Mouse (Mus musculus) kidney, adult 2 months (tissue): Measurements from ENCODE around the gene Atg7. TPM values are rescaled to one million over a fixed set of nuclear protein-coding genes. Genes with fewer than 3 reads are reported as not detected.
A peak's percentile ranks its signal among the peaks of the same experiment; 100 is the strongest.

Experiments used
- DNase-seq: peaks from one replicate; pipeline ENCODE4 v3.0.0; 2021
- H3K27ac ChIP-seq: fragments of 200-500 bp; 2 replicates; pipeline ENCODE4 v1.5.1; 2012; ENCODE audit warnings: low read depth, low read length, control low read depth, inconsistent platforms; ENCODE audit not compliant: insufficient read depth
- H3K27me3 ChIP-seq: fragments of 200-500 bp; replicated peaks from 2 replicates; pipeline ENCODE4 v1.6.1; 2012; ENCODE audit warnings: mild to moderate bottlenecking, moderate library complexity, low read length, inconsistent platforms; ENCODE audit not compliant: control insufficient read depth, insufficient read depth
- H3K36me3 ChIP-seq: fragments of 200-500 bp; 2 replicates; pipeline ENCODE4 v1.6.1; 2012; ENCODE audit warnings: mild to moderate bottlenecking, moderate library complexity, low read length, inconsistent platforms; ENCODE audit not compliant: control insufficient read depth, insufficient read depth
- H3K4me1 ChIP-seq: fragments of 200-500 bp; 2 replicates; pipeline ENCODE4 v1.6.1; 2011; ENCODE audit warnings: low read length; ENCODE audit not compliant: control insufficient read depth, insufficient read depth
- H3K4me3 ChIP-seq: fragments of 200-500 bp; 2 replicates; pipeline ENCODE4 v1.5.1; 2011; ENCODE audit warnings: mild to moderate bottlenecking, low read depth, low read length, control low read depth; ENCODE audit not compliant: insufficient read depth
- CTCF ChIP-seq: fragments of 200-500 bp; conservative IDR thresholded peaks from 2 replicates; pipeline ENCODE4 v1.5.1; 2011; ENCODE audit warnings: low read depth, mild to moderate bottlenecking, control low read depth, low read length, moderate library complexity, mixed read lengths; ENCODE audit not compliant: insufficient read depth, insufficient read length
- POLR2A ChIP-seq: fragments of 200-500 bp; IDR thresholded peaks from one replicate; pipeline ENCODE4 v1.6.1; 2011; ENCODE audit warnings: low read depth, low read length, control low read depth
- WGBS: fragments of 180-500 bp; shearing (Covaris S2); methylation state at CpG from one replicate; pipeline ENCODE4 v1.1.7; 2018; 5-methylcytosine and 5-hydroxymethylcytosine counted together
- polyA plus RNA-seq: library from polyadenylated mRNA; depleted of rRNA; stranded (reverse); fragments of >200 nt; gene quantifications from 2 replicates; pipeline ENCODE4 v1.2.3, GENCODE M21; 2012

The Atg7 gene
- polyA plus RNA-seq, 1 experiment: 20.6 TPM

DNA sequence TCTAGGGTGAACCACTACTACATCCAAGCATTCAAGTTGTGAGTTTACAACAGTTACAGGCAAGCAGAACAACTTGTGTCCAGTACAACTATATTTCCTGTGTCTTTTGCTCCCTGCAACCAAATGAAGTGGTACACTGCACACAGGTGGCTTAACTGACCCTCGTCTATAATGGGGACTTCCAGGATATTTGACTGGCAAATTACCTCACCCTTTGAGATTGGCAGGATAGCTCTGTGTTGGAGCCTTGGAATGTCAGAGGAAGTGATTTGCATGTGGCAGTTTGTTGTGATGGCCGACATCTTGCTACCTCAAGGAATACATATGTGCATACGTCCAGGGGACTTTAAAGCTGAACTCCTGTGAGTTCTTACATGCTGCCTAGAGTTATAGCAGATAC, 164.6 kb downstream of the Atg7 start:
- H3K27ac ChIP-seq: no peak overlapping the region
- H3K36me3 ChIP-seq: no peaks in the 10 kb centered on the region
- no peak overlapping the region for H3K4me3 ChIP-seq
- H3K27me3 ChIP-seq: no peaks in the 10 kb centered on the region
- WGBS: 79% methylated on average over 3 of the region's 3 CpGs
- no peaks in the 10 kb centered on the region for H3K4me1 ChIP-seq
- DNase-seq: no peak
- TF ChIP-seq POLR2A: no peak
- no peak for TF ChIP-seq CTCF

DNA sequence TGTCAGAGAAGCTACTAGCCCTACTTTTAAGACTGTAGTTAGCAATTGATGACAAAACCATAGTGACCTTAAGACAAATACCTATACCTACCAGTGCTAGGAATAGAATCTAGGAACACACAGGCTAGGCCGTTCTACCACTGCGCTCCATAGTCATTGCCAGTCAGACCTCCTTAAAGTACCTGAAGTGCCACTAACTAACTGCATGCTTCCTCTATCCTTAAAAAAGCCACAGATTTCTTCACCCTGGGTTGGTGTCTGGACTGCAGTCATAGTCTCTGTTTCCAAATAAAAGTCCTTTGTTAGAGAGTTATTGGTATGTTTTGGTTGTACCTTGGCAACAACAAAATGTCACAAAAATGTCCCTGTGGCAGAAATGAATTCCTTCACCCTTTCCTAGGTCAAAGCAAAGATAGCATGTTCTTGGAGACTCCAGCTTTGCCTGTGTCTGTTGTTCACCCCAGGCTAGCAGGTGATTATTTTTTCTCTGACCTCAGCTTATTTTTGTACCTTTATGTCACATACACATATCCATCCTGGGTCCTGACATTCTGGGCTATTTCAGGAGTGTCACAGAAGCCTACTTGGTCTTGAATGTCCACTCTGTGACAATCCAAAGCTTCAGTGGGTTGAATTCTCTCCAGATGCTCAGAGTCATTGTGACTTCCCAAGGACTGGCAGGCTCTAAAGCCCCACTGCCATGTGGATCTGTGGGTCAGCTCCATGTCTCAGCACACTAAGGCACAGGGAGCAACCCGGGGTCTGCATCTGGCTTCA, 165.9 kb downstream of the Atg7 start:
- no peak for DNase-seq
- 92% methylated on average over 3 of the region's 3 CpGs for WGBS
- no peaks in the 10 kb centered on the region for H3K36me3 ChIP-seq
- no peaks in the 10 kb centered on the region for H3K27me3 ChIP-seq
- no peaks in the 10 kb centered on the region for H3K4me1 ChIP-seq
- no peak overlapping the region for H3K27ac ChIP-seq
- H3K4me3 ChIP-seq: no peak overlapping the region
- TF ChIP-seq CTCF: no peak
- no peak for TF ChIP-seq POLR2A

DNA sequence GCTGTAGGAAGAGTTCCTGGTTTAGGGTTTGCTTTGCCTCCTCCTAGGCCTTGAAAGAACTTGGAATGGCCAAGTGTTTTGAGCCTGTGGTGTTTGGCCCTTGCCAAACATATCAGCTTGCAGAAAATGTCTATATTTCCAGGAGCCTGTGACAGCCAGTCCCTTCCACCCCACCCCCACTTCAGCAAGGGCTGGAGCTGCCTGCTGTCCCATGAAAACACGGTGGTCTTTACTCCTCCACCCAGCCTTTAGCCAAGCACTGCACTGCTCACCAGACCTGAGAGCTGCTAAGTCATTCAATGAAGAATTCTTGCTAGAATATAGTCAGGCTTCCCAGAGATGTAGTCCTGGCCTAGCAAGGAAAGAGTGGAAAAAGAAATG, 166.5 kb downstream of the Atg7 start:
- H3K27me3 ChIP-seq: no peaks in the 10 kb centered on the region
- no peak overlapping the region for H3K27ac ChIP-seq
- H3K36me3 ChIP-seq: no peaks in the 10 kb centered on the region
- WGBS: 75% methylated on average over 1 of the region's 1 CpGs
- no peaks in the 10 kb centered on the region for H3K4me1 ChIP-seq
- DNase-seq: no peak
- no peak for TF ChIP-seq CTCF
- no peak for TF ChIP-seq POLR2A
- H3K4me3 ChIP-seq: no peak overlapping the region

DNA sequence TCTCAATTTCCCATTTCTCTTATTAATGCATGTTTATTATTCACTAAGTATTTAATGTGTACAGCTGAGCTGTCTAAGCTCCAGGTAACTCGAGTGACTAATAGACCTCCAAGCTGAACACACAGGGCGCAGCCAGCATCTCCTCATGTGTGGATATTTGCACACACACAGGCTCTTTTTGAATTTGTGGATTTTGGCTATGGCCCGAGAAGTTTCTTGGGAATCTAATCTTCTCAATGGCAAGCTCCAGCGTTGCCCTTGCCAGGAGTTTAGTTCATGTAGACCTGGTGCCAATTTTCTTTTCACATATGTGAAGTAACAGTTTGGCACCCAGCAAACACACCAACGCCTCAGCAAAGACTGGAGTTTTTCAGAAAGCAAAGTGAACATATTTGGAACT, 169.4 kb downstream of the Atg7 start:
- no peak for TF ChIP-seq CTCF
- TF ChIP-seq POLR2A: no peak
- H3K27me3 ChIP-seq: no peaks in the 10 kb centered on the region
- peak; percentile 21 for DNase-seq
- 73% methylated on average over 5 of the region's 5 CpGs for WGBS
- H3K4me1 ChIP-seq: no peaks in the 10 kb centered on the region
- H3K27ac ChIP-seq: no peak overlapping the region
- no peak overlapping the region for H3K4me3 ChIP-seq
- H3K36me3 ChIP-seq: no peaks in the 10 kb centered on the region

- Histone ChIP-seq H3K4me3 (no peak overlapping the region), H3K27me3 (no peaks in the 10 kb centered on the region), H3K27ac (no peak overlapping the region), H3K36me3 (no peaks in the 10 kb centered on the region), H3K4me1 (no peaks in the 10 kb centered on the region)
- no peak for TF ChIP-seq CTCF
- TF ChIP-seq POLR2A: no peak
- 88% methylated on average over 4 of the region's 4 CpGs for WGBS
- no peak for DNase-seq
Measured at GRCm38 (mm10) chr6:114812779-114813178, 169.9 kb downstream of the Atg7 start.

DNA sequence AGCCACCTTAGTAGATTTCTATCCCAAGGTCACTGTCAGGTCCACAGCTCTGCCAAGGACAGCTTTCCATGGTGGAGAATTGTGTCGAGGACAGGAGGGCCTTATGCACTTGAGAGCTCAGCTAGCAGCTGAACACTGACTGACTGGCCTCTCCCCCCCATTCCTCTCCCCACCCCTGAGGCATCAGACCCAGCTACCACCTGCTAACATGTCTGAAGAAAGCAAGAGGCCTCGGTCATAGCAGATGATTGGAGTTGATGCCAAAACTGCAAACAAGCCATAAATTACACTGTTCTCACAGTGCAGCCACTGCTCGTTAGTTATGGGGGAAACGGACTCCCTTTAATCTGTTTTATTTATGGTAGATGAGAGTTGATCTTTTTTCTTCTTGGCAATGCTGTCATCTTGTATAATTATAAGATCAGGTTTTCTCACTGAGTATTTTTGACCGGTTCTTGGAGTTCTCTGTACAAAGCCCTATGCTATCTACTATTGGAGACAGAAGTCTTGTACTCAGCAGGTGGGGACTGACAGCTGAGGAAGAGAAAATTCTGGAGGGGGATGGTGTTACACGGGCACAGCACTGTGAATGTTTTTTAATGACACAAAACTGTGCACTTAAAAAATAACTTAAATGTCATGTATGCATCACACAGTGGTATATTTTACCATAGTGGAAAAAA, 171.4 kb downstream of the Atg7 start:
- WGBS: 63% methylated on average over 6 of the region's 6 CpGs
- no peak overlapping the region for H3K4me3 ChIP-seq
- no peak overlapping the region for H3K27ac ChIP-seq
- TF ChIP-seq POLR2A (no peak), CTCF (no peak)
- H3K27me3 ChIP-seq: no peaks in the 10 kb centered on the region
- H3K36me3 ChIP-seq: no peaks in the 10 kb centered on the region
- no peaks in the 10 kb centered on the region for H3K4me1 ChIP-seq
- no peak for DNase-seq

- TF ChIP-seq POLR2A: no peak
- TF ChIP-seq CTCF: peak; percentile 34
- H3K4me3 ChIP-seq: no peak overlapping the region
- no peaks in the 10 kb centered on the region for H3K36me3 ChIP-seq
- no peak for DNase-seq
- over 99% methylated on average over 5 of the region's 5 CpGs for WGBS
- no peak overlapping the region for H3K27ac ChIP-seq
- H3K27me3 ChIP-seq: no peaks in the 10 kb centered on the region
- H3K4me1 ChIP-seq: no peaks in the 10 kb centered on the region
Measured at GRCm38 (mm10) chr6:114814882-114815650, 172.2 kb downstream of the Atg7 start.
